Mouse (Mus musculus) A20 (cell line): ENCODE results near the gene Lysmd3.
"Not testable (repeated sequence)": the region's sequence is repeated elsewhere in the genome, so short reads cannot be mapped to it uniquely, and the experiment has no call there.

Experiments used
- DNase-seq: peaks from one replicate; pipeline ENCODE4 v3.0.0-alpha.2; 2011; ENCODE audit warnings: low read depth, low spot score

Lysmd3 gene

DNA sequence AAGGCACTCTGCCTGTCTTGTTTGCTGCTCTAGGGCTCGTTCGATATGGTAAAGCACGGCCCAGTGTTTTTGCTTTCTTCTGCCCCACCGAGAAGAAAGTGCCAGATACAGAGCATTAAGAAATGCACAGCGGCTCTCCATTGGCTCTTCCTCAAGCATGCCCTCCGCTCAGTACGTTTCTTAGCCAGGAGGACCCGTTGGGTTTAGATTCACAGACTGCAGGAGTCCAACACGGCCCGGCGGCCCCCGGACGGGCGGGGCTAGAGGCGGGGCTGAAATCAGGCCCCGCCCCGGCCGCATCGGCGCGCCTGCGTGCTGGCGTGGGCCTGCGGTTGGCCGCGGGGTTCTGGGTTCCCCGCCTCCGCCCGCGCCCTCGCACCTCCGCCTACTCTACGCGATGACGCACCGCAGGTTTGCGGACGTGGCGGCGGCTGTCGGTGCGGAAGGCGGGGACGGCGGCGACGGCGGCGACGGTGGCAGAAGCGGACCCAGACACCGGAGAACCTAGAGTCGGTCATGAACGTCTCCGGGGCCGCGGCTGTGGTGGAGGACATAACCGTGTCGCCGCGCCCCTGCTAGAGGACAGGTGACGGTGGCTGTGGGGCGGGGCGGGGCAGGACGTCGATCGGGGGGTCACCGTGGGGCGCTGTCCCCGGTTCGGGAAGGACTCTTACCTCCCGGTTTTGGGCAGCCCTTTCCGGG lies at the start of gene Lysmd3:
Lysmd3 (plus strand) TSS at position 313 of the 702 bp plus-strand sequence.
- peak; percentile 95 for DNase-seq

DNA sequence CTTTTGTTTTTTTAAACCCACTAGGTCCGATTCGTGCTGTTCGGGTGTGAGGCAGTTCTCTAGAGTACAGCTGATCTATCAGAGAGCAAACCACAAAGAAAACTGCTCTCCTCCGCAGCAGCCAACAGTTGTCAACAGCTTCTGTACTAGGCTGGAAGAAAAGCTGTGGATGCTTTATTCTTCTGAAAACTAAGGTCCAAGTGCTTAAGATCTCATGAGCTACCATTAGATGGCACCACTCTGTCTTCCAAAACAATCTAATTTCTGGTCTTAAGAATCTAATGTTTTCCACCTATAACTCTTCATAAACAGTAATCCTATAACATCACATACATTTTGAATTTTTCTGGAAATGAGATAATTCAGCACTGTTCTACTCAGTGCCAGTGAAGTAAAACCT lies 47.1 kb upstream of the Lysmd3 start:
- no peak for DNase-seq

DNA sequence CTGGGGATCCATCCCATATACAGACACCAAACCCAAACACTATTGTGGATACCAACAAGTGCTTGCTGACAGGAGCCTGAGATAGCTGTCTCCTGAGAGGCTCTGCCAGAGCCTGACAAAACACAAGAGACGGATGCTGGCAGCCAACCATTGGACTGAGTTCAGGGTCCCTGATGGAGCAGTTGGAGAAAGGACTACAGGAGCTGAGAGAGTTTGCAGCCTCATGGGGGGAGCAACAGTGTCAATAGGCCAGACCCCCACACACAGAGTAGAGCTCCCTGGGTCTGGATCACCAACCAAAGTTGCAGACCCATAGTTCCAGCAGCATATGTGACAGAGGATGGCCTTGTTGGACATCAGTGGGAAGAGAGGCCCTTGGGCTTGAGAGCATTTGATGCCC lies 29.6 kb upstream of the Lysmd3 start:
- not testable (repeated sequence) for DNase-seq

DNA sequence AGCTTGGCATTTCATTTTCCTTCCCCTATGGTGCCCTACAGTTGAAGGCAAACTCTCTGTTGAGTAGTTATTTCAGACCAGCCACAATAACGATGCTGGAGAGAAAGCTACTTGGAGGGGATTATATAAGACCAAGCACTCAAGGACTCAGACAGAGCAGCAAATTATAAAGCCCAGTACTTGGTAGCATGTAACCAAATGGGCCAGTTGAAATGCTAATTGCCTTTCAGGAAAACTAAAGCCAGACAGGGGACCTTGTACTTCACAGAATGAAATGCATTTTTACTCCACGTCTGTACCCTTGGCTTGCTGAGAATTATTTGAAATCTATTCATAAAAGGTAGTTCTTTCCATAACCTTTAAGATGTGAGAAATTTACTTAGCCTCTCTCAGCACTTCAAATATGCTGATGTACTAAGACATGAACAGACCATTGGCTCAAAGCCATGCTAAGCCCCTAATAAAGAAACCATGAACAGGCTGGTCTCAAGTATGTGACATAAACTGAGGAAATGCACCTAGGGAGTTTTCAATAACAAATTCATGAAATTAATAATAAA lies 28.8 kb upstream of the Lysmd3 start:
- no peak for DNase-seq

DNA sequence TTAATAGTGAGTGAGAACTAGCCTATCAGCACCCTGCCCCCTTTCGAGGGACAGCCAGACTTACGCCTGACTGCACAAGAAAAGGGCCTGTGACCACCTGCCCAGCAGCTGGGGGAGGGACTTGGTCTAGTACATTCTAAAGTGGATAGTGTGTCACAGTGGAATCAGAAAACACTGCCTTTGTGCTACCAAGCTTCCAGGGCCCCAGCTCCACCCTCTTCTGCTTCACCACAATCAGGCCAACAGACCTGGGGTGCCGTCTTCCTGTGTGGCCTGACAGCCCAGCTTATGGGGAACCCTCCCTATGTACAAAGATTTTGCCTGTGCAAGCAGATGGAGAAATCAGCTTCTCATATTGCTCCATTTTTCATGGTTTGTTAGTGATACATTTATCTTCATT lies 28.1 kb upstream of the Lysmd3 start:
- no peak for DNase-seq

DNA sequence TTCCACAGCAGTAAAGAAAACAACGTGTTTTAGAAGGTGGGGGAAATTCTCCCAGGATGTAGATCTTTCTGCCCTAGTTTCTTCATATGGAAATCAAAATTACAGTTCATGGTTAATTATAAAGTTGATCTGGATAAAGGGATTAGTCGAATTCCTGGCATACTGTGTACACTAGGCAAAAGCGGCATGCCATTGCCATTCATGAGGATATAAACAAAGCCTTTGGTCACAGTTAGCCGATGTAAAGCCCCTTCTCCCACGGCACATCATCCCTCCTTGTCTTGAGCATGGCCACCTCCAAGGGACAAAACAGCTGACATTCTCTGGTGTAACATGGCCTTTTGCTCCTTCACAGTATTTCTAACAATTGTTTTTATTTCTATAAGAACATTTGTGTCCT lies 26.9 kb upstream of the Lysmd3 start:
- no peak for DNase-seq

DNA sequence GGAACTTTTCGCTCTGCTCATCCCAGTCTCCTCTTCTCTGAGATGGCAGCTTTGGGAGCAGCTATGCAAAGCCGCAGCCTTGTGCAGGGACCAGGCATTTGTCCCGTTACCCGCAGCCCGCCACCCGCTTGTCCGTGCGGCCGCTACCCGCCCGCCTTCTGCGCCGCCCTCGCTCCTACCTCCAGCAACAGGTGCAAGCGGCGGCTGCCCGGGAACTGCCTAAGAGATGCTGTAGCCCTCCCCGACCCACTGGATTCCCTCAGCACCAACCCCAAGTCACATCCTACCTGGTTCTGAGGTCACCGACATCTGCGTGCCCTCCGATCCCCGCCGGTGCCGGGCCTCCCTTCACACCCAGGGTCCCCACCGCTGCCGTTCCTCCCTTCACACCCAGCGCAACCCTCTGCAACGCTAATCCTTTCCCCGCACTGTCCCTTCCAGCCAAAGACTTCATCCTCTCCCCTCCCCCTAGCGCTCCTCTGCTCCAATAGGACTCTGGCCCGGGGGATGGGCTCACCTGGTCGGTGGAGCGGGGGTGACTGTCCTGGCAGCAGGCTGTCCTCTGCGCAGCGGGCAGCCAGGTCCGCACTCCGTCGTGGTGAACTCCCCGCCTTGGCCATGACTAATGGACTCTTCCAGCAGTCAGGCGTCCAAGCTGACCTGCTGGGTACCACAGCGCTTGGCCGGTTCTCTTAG lies 24.6 kb upstream of the Lysmd3 start, which contains the start of gene Adgrv1:
Adgrv1 (minus strand) TSS at position 435 of the 696 bp plus-strand sequence.
- no peak for DNase-seq

DNA sequence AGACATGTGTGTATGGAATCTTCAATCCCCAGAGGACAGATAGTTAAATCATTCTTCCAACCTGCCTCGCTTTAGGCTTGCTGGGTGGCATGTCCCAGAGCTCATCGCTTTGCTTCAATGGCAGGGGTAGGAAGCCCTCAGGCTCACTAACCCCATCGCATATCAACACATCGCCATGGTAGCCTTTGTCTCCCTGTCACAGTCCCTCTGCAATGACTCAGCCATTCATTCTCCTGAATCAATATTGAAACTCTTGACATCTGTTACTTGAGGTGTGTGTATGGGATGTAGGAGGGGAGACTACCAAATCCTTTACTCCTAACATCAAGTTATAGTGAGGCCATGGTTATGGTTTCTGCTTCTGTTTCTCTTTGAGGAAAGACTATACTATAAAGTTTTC lies 17.8 kb upstream of the Lysmd3 start:
- no peak for DNase-seq

DNA sequence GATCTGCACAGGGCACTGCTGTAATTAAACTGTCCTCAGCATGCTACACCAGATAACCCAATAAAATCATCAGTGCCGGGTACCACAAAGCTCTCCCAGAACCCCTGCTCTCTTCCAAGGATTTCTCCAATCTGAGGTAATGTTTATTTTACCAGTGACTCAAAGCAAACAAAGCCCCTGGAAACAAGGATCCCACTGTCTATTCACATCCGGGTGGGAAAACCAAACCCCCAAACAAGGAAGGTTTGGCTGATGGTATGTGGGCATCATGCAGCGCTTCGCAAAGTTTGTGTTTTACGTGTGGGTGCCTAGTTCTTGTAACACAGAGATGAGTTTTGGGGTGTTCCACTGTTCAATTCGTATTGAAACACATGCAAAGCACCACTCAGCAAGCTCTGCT lies 16.6 kb upstream of the Lysmd3 start:
- no peak for DNase-seq

DNA sequence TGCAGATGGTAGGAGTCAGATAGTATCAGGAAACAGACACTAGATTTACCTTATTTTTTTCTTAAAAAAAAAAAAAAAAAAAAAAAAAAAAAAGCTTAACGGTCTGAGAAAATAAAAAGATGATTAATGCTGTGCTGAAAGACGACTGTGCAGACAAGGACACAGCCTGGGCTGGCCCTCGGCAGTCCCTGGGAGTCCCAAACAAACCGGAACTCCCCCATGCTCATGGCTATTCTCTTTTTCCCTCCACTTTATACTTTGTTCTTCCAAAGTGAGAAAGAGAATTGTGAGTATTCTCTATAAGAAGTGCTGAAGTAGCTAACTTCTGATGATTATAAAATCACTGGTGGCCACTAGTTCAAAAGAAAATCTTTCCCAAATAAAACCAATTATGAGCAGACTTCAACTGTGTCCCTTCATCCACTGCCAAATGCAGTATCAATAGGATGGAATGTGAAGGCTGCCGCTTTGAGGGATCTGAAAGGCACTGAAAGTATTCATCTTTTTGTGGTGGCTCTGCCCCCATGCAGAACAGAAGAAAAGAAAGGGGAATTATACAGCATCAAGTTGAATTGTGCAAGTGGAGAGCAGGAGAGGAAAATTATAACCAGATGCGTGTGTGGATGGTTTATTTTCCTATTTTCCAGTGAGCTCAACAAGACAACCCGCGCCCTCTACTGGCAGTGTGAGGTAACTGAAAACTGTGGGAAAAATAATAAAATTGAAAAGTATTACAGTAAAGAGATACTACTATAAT lies 16.0 kb upstream of the Lysmd3 start:
- peak; percentile 42 for DNase-seq

DNA sequence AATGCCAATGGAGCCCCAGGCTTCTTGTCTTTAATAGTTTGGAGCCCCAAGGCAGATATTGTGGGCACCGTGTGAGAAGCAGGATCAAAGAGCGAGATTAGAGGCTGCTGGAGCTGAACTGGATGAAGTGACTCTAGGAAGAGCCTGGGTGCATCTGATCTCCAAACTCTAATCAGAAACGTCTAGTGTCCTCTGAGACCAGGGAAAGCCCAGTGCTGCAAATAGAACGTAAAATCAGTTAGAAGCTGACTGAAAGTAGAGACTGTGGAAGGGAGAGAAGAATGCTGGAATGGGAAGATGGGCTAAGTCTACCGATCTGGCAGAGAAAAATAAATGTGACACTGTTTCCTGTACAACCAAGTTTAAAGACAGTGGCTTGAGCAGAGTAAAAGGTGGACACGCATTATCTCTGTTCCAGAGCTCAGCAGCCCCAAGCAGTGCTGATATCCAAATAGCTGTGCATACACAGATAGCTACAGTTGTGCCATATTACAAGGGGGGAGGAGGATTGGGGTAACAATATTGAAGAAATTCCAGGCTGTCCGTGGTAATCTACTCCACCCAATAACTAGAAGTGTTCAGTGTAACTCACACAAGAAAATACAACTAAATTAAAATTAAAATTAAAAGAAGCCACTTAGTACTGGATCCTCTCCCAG lies 14.8 kb upstream of the Lysmd3 start:
- no peak for DNase-seq

DNA sequence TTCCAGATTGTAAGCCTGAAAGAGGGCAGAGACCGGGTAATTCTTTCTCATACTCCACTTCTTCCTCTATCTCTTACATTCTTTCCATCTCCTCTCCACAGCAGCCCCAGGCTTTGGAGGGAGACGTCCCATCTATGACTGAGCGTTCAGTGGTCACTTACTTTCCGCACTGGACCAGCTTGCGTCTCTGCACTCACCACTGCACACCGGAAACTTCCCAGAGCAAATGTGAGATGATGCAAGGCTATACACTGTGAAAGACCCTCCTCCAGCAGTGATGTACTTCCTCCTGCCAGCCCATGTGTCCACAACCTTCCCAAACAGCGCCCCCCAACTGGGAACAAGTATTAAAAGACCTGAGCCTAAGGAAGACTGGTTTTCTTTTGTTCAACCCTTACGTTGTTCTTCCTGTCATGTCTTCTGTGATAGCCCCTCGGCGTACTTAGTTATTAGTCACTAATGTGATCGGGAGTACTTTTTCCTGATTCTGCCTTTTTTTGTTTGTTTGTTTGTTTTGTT lies 13.4 kb upstream of the Lysmd3 start:
- no peak for DNase-seq

DNA sequence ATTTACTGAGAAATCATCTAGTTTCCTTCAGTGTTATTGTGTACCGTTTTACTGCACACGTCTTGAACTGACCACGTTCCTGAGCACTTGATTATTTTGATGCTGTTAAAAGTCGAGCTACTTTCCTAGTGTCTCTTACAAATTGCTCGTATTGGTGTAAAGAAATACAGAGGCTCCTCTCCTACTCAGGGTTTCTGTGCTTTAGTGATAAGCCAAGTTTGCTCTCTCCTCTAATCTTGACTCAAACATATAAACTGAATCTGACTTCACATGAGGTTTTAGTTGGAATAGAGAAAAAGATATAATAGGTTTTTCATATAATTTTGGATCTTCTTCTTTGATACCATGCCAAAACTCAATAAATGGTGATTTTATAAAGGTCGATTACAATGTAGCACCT lies 11.1 kb upstream of the Lysmd3 start:
- no peak for DNase-seq

DNA sequence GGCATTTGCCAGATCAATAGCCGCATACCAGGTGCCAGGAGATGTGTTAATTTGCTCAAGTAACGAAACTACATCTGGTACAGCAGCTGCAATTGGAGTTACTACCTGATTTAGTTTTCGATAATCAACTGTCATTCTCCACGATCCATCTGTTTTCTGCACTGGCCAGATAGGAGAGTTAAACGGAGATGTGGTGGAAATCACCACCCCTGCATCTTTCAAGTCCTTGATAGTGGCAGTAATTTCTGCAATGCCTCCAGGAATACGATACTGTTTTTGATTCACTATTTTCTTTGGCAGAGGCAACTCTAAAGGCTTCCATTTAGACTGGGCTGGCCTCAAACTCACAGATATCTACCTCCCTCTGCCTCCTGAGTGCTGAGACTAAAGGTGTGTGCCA lies 7.1 kb upstream of the Lysmd3 start:
- DNase-seq: not testable (repeated sequence)

DNA sequence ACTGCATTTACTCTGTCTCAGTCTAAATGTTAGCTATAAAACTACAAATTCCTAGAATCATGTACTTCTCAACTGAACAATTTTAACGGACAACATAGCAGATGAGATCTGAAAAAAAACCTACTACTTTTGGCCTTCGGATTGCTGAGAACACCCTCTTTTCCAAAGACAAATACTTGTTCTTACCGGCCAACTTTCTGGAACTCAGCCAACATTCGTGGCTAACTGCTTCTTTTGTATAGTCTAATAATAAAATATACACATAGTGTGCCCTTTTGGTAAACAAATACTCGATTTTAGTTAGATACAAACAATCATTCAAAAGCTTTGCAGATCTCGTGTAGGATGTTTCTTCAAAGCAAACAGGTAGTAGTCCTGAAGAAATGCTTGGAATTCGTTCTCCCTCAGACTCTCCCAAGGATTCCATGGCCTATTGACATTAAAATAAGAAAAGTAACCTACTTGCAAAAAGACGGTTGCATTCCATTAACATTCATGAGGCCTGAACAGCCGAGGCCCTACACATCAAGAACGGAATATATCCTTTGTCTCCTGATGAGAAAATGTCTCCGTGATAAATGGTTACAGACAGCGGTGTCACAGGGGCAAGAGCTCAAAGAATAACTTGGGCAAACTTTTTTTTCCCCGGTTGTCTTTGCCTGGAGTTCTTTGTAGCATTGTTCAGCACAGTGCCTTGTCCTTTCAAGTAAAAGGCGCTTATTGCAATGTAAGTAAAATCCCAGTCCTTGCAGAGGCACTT lies 1.2 kb upstream of the Lysmd3 start:
- no peak for DNase-seq

DNA sequence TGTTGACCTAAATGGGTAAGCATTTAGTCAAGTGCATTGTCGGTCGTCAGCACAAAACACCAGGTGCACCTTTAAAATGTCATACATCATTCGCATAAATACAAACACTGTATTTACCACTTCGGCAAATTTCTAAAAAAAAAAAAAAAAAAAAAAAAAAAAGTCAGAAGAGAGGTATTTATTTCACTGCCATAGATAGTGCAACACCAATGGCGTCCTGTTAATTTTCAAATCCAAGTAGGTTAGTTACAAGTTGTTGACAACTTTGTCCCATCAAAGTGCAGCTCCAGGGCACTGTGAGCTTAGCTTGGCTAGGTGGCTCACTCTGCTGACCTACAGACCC lies 484 bp upstream of the Lysmd3 start:
- DNase-seq: no peak

DNA sequence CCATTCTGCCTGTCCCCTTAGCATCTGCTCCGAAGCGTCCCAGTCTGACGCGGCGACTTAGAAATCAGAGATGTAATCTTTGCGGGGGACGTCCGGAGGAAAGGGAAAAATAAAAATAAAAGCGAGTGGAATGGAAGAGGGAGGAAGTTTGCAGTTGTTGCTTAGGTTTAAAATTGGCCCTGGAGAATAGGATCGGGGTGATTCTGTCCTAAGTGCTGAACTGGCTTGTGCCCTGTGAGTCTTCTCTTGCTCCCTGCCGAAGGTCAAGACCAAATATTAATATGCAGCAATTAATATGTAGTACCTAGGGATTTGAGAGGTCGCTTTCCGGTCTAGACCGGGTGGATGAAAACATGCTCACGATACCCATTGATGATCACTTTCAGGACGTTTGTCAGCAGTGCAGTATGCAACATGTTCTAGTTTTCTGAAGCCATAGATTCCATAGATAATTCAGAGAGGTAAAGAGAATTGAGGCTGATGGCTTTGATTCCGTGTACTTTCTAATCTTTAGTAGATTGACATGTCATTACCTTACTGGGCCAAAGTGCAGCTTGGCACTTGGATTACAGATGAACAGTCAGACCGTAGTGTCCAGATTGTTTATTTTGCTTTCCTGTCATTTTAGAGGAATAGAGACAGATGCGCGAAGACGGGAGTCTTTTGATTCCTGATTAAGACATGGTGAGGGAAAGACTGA lies 740 bp downstream of the Lysmd3 start:
- DNase-seq: no peak

DNA sequence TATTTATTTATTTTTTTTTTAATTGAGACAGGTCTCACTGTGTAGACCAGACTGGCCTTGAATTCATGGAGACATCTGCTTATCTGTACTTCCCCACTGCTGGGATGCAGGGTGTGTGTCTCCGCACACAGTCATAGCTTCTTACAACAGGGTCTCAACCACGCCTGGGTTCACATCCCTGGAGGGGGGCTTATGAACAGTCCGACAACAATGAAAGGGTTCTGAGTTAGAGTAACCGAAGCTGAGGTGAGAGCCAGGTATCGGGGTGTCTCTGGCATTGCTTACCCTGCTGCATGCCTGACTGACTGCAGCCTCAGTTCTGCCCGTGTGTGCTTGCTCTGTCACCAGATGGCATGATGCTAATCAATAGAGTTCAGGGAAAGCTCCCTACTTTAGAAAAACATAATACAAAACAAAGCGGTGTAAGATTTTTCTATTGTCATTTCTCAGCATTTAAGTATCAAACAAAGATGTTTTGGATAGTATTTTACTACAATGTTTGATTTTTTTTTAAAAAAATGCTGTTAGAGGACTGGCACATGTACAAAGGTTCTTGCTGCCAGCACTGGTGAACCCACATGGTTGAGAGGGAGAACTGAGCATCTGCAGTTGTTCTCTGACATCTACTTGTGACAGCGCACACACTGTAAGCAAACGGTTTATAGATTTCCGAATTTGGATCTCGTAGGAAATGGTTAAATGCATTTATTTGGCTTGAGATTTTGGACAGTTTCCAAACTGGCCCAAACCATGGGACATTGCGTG lies 6.3 kb downstream of the Lysmd3 start:
- no peak for DNase-seq

DNA sequence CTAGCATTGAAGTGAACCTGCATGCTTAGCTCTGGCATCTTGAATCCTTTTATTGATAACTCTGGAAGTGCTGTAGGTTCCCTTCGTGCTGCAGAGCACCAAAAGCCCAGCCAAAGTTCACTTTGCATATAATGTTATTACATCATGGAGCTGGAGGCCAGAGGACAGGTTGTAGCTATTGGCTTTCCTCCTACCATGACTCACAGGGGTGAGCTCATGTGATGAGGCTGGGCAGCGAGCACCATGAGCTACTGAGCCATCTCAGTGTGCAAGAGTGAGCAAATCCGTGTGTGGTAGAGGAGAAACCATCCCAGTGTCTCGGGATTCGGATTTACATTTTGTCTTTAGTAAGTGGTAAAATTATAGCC lies 6.9 kb downstream of the Lysmd3 start:
- DNase-seq: no peak

DNA sequence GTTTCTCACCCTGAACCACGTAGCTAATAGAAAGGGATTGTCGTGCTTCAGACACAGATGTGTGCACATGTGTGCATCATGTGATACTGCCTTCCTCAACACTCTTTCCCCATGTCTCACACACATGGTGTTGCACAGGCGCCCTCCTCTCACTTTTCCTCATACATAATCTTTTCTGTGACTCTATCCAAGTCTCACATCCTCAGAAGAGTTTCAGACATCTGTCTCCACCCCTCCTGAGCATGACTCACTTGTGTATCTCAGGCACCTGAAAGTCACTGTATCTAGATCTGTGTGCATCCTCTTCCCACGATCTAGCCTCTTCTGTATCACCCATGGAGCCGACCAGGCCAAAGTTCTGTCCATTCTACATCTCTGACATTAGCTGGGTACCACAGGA lies 10.2 kb downstream of the Lysmd3 start:
- no peak for DNase-seq
